Mouse (Mus musculus): ENCODE measurements at regions not wholly inside any gene's neighbourhood (a gene's known extent, or its start where the extent isn't known, plus 50 kb on each side); places are given as distances from the start of the nearest gene placed in this dataset.

DNA sequence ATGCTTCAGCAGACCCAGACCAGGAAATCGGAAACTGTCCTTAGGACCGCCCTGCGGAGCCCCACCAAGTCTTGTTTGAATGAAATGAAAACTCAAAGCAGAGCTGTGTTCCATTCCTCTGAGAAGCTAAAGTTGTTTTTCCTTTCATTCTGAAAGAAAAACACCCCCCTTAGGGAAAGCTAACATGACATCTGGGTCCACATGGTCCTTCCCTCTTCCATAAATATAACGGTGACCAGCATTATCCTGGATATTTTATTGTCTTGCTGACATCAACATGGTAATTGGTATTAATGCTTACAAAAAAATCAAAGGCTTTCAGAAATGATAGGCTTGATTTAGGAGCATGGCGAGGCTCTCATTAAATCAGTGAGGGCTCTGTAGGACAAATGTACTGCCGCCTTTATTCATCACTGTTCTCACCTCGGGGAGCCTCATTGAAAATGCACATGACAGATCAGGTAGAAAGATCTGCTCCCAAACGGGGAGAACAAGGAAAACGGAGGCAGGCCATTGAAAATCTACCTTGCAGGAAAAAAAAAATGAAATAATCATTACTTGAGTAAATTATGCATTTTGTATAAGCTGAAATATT, 381.0 kb upstream of the Klf12 start:
- no peak overlapping the region for H3K27ac ChIP-seq (replicated peaks)
- peaks cover 11% of the 10 kb centered on the region; the same call in 1 of the 2 replicates for H3K4me1 ChIP-seq
- no peaks in the 10 kb centered on the region for H3K36me3 ChIP-seq
- no peaks in the 10 kb centered on the region for H3K9me3 ChIP-seq (replicated peaks)
- no peaks in the 10 kb centered on the region for H3K27me3 ChIP-seq (ENCODE audit: low read depth, poor library complexity, severe bottlenecking)
- no peak overlapping the region for H3K4me3 ChIP-seq
- 44% methylated on average over 9 of the region's 9 CpGs for WGBS
- no peak for DNase-seq (ENCODE audit: low spot score)

DNA sequence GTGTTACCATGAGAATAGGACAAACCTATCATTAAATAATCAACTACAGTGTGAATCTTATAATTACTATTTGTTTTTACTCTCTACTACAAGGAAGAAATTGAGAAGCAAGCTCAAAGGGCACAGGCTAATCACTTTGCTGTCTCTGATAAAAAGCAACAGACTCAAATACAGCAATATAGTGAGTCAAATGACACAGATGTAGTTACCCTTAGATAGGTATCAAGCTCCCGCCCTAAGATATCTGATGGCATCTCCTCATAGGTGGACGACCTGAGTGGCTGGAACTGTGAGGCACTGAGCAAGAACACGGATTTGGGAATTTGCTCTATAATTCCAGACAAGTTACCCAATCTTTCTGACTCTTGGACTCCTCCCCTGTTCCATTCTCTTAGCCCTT, 379.7 kb upstream of the Klf12 start:
- no peak overlapping the region for H3K27ac ChIP-seq (replicated peaks)
- peaks cover 11% of the 10 kb centered on the region; the same call in 1 of the 2 replicates for H3K4me1 ChIP-seq
- no peaks in the 10 kb centered on the region for H3K36me3 ChIP-seq
- no peaks in the 10 kb centered on the region for H3K9me3 ChIP-seq (replicated peaks)
- DNase-seq (ENCODE audit: low spot score), result no peak
- 65% methylated on average over 3 of the region's 3 CpGs for WGBS
- no peak overlapping the region for H3K4me3 ChIP-seq
- H3K27me3 ChIP-seq (ENCODE audit: low read depth, poor library complexity, severe bottlenecking), result no peaks in the 10 kb centered on the region

- Histone ChIP-seq H3K4me3 (no peak overlapping the region), H3K4me1 (no peaks in the 10 kb centered on the region), H3K36me3 (no peaks in the 10 kb centered on the region), H3K27me3 (ENCODE audit: low read depth, poor library complexity, severe bottlenecking) (no peaks in the 10 kb centered on the region), H3K9me3 (replicated peaks) (no peaks in the 10 kb centered on the region), H3K27ac (replicated peaks) (no peak overlapping the region)
- WGBS, result 80% methylated on average over 2 of the region's 2 CpGs
- no peak for DNase-seq (ENCODE audit: low spot score)
Observed at GRCm38 (mm10) chr14:100642076-100642475, 357.6 kb upstream of the Klf12 start.

GRCm38 (mm10) chr14:100634521-100634920, 350.0 kb upstream of the Klf12 start:
- Histone ChIP-seq H3K27ac (replicated peaks) (no peak overlapping the region), H3K9me3 (replicated peaks) (no peaks in the 10 kb centered on the region), H3K36me3 (no peaks in the 10 kb centered on the region), H3K4me1 (peaks cover 2% of the 10 kb centered on the region; the same call in 1 of the 2 replicates), H3K4me3 (no peak overlapping the region), H3K27me3 (ENCODE audit: low read depth, poor library complexity, severe bottlenecking) (no peaks in the 10 kb centered on the region)
- WGBS, result 65% methylated on average over 6 of the region's 6 CpGs
- DNase-seq (ENCODE audit: low spot score), result no peak

DNA sequence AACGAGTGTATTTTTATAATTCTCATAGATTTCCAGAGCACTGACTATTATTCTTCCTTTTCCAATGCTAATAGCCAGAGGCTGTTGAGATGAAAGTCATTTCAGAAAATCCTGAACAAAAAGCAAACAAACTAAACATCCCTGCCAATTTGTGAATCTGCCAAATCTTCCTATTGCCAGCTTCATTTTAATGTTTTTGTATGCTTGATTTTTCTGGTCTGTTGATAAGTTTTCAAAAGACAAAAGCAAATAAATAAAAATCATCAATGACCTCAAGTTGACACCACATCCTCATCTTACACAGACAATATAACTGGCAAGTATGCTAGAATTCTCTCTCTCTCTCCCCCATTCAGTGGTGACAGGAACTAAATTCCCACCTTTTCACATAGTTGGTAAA, 347.2 kb upstream of the Klf12 start:
- no peaks in the 10 kb centered on the region for H3K36me3 ChIP-seq
- H3K9me3 ChIP-seq (replicated peaks), result no peaks in the 10 kb centered on the region
- H3K27me3 ChIP-seq (ENCODE audit: low read depth, poor library complexity, severe bottlenecking), result no peaks in the 10 kb centered on the region
- 83% methylated on average over 1 of the region's 1 CpGs for WGBS
- no peak overlapping the region for H3K27ac ChIP-seq (replicated peaks)
- H3K4me1 ChIP-seq, result peaks cover 2% of the 10 kb centered on the region; the same call in 1 of the 2 replicates
- no peak overlapping the region for H3K4me3 ChIP-seq
- DNase-seq (ENCODE audit: low spot score), result no peak

DNA sequence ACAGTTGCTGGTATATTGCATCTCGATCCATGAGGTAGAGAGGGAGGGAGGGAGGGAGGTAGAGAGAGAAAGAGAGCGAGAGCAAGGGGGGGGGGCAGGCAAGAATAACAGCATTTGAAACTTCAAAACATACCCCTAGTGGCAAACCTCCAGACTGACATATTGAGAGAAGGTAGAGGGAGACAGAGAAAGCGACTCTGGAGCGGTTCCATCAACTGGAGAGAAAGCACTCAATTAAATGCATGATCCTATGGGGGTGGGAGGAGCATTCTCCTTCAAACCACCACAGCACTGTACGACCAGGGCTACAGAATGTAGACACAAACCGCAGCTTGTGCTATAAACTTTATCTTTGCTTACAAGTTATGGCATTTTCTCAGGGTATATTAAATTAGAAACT, 345.7 kb upstream of the Klf12 start:
- Histone ChIP-seq H3K9me3 (replicated peaks) (no peaks in the 10 kb centered on the region), H3K4me3 (no peak overlapping the region), H3K36me3 (no peaks in the 10 kb centered on the region), H3K27ac (replicated peaks) (no peak overlapping the region), H3K27me3 (ENCODE audit: low read depth, poor library complexity, severe bottlenecking) (no peaks in the 10 kb centered on the region), H3K4me1 (peaks cover 2% of the 10 kb centered on the region; the same call in 1 of the 2 replicates)
- DNase-seq (ENCODE audit: low spot score), result no peak
- WGBS, result 63% methylated on average over 6 of the region's 6 CpGs

DNA sequence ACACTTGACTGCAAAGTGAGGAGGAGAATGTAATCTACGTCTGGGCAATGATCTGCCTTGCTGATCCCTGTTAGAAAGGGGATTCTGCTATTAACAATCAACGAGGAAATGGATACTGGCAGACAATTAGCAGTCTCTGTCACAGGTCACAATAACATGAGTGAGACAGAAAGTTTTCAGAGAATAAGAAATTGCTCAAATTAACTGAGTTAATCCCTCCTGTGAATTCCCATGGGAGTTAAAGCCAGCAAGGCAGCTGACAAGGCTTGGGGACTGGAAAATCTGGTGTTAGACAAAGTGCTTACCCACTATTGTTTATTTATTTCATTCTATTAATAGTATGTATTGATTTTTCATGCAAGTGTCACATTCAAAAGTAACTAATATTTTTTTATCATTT, 343.0 kb upstream of the Klf12 start:
- Histone ChIP-seq H3K36me3 (no peaks in the 10 kb centered on the region), H3K9me3 (replicated peaks) (no peaks in the 10 kb centered on the region), H3K4me1 (no peaks in the 10 kb centered on the region), H3K27ac (replicated peaks) (no peak overlapping the region), H3K4me3 (no peak overlapping the region), H3K27me3 (ENCODE audit: low read depth, poor library complexity, severe bottlenecking) (no peaks in the 10 kb centered on the region)
- 35% methylated on average over 2 of the region's 2 CpGs for WGBS
- no peak for DNase-seq (ENCODE audit: low spot score)

GRCm38 (mm10) chr14:100619656-100620030, 335.2 kb upstream of the Klf12 start:
- H3K4me1 ChIP-seq, result no peaks in the 10 kb centered on the region
- no peak overlapping the region for H3K4me3 ChIP-seq
- H3K36me3 ChIP-seq, result no peaks in the 10 kb centered on the region
- no peaks in the 10 kb centered on the region for H3K27me3 ChIP-seq (ENCODE audit: low read depth, poor library complexity, severe bottlenecking)
- DNase-seq (ENCODE audit: low spot score), result no peak
- WGBS, result 73% methylated on average over 1 of the region's 1 CpGs
- no peaks in the 10 kb centered on the region for H3K9me3 ChIP-seq (replicated peaks)
- 0 out of 2 replicates have a peak overlapping the region, but pooled peaks have one; percentile 17 for H3K27ac ChIP-seq (replicated peaks)

DNA sequence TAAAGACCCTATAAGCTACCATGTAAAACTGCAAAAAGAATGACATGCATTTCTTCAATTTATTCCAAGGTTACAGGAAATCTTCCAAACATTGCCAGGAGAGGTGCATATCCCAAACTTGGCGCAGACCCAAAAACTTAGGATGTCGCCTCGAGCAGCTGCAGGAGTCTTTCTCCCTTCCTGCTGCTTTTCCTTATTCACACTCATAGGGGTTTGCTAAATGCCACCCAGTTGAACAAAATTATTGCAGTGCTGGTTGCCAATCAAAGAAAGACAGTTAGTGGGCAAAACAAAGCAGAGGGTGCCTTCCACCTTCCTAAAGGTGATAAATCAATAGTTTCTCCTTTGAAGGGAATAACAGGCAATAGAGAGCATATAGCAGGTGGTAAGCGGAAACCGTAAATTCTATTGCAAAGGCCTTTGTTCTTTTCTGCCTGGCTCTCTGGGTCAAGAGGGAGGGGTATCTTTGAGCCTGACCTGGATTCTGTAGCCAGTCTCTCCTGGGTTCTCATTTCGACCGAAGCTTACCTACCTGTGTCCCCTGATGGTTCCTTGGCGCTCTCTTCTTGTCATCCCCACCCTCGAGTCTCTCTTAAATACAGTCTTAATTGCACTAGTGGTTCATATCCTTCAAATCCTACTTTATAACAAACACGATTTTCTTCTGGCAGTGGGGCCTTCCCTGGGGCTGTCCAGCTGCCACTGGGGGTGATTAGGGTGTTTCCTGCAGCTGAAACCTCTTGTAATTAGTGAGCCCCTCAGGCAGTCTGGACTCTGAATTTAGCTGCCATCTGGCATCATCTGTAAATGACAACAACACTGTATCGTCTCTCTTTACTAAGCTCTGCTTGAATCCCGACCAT, 334.5 kb upstream of the Klf12 start:
- Histone ChIP-seq H3K36me3 (no peaks in the 10 kb centered on the region), H3K4me3 (no peak overlapping the region), H3K4me1 (no peaks in the 10 kb centered on the region), H3K27ac (replicated peaks) (no peak overlapping the region), H3K27me3 (ENCODE audit: low read depth, poor library complexity, severe bottlenecking) (no peaks in the 10 kb centered on the region), H3K9me3 (replicated peaks) (no peaks in the 10 kb centered on the region)
- WGBS, result 82% methylated on average over 12 of the region's 12 CpGs
- DNase-seq (ENCODE audit: low spot score), result no peak

- H3K4me3 ChIP-seq, result no peak overlapping the region
- H3K27ac ChIP-seq (replicated peaks), result no peak overlapping the region
- WGBS, result 95% methylated on average over 1 of the region's 1 CpGs
- H3K36me3 ChIP-seq, result no peaks in the 10 kb centered on the region
- H3K27me3 ChIP-seq (ENCODE audit: low read depth, poor library complexity, severe bottlenecking), result no peaks in the 10 kb centered on the region
- H3K9me3 ChIP-seq (replicated peaks), result no peaks in the 10 kb centered on the region
- H3K4me1 ChIP-seq, result no peaks in the 10 kb centered on the region
- DNase-seq (ENCODE audit: low spot score), result no peak
Observed at GRCm38 (mm10) chr14:100610017-100610760, 325.7 kb upstream of the Klf12 start.

DNA sequence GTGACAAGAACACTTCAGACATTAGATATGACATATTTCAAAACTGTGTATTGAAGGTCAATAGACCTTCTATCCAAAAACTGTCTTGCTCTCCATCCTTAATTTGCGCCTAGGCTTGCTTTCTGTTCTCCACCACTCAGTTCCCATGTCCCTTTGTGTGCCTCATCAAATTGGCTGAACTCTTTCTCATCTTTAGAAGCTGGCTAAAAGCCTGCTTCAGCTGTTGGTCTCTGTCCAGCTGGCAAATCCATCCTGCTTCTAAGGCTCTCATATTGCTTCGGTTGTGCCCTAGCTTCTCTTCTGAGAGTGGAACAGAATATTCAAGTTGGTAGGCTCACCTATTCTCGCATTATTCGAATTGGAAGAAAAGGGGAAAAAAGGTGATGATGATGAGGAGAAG, 322.6 kb upstream of the Klf12 start:
- no peak for DNase-seq (ENCODE audit: low spot score)
- no peaks in the 10 kb centered on the region for H3K36me3 ChIP-seq

DNA sequence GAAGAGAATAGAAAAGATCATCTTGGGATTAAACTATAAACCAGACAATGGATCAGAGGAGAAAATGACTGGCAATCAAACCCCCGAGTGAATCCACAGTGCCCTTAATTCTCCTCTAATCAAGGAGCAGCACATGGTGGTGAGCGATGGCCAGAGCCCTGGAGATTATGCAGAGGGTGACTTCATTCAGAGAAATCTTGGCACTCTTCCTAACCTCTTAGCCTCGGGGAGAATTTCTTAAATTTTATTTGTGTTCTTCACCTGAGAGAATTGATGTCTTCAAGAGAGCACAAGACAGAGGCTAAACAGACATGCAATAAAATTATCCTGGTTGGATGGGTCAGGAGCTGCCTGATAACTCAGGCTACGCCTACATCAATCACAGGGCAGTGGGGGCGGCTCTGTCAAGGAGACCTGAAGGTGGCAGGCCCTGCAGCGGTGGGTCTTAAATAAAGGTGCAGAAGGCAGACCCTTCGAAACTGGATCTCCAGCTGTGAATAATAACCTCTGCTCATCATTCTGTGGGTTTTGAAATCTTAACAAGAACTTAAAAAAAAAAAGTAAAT, 316.5 kb upstream of the Klf12 start:
- no peak for DNase-seq (ENCODE audit: low spot score)
- no peak overlapping the region for H3K4me3 ChIP-seq
- no peaks in the 10 kb centered on the region for H3K36me3 ChIP-seq
- no peak overlapping the region for H3K27ac ChIP-seq (replicated peaks)
- WGBS, result 68% methylated on average over 7 of the region's 7 CpGs
- H3K4me1 ChIP-seq, result 0 out of 2 replicates have a peak, but pooled peaks cover 3% of the 10 kb centered on the region
- no peaks in the 10 kb centered on the region for H3K9me3 ChIP-seq (replicated peaks)
- no peaks in the 10 kb centered on the region for H3K27me3 ChIP-seq (ENCODE audit: low read depth, poor library complexity, severe bottlenecking)

More for the DNA sequence above, 322.6 kb upstream of the Klf12 start:
- Histone ChIP-seq H3K4me1 (no peaks in the 10 kb centered on the region), H3K27ac (replicated peaks) (no peak overlapping the region), H3K27me3 (ENCODE audit: low read depth, poor library complexity, severe bottlenecking) (no peaks in the 10 kb centered on the region), H3K4me3 (no peak overlapping the region), H3K9me3 (replicated peaks) (no peaks in the 10 kb centered on the region)
- WGBS, result 93% methylated on average over 4 of the region's 4 CpGs
